Mouse (Mus musculus): ENCODE results near the gene Car10.
"Not testable (repeated sequence)": the region's sequence is repeated elsewhere in the genome, so short reads cannot be mapped to it uniquely, and the experiment has no call there.

Car10 gene

GRCm38 (mm10) chr11:93396356-93396755 lies 298.5 kb downstream of the Car10 start:
- DNase-seq = no peak

- DNase-seq = not testable (repeated sequence)
Measured at GRCm38 (mm10) chr11:93401167-93401566, 303.3 kb downstream of the Car10 start.

GRCm38 (mm10) chr11:93407981-93408380 lies 310.2 kb downstream of the Car10 start:
- DNase-seq = no peak

GRCm38 (mm10) chr11:93431482-93431881 lies 333.7 kb downstream of the Car10 start:
- no peak for DNase-seq

- DNase-seq = no peak
Measured at GRCm38 (mm10) chr11:93434997-93435915, 337.4 kb downstream of the Car10 start.

- DNase-seq = no peak
Measured at GRCm38 (mm10) chr11:93436892-93437291, 339.1 kb downstream of the Car10 start.

GRCm38 (mm10) chr11:93440466-93440865 lies 342.6 kb downstream of the Car10 start:
- no peak for DNase-seq

GRCm38 (mm10) chr11:93443777-93444176 lies 345.9 kb downstream of the Car10 start:
- DNase-seq = no peak

GRCm38 (mm10) chr11:93444741-93445140 lies 346.9 kb downstream of the Car10 start:
- DNase-seq = no peak

GRCm38 (mm10) chr11:93447566-93447965 lies 349.7 kb downstream of the Car10 start:
- no peak for DNase-seq

- DNase-seq = no peak
Measured at GRCm38 (mm10) chr11:93448290-93449256, 350.7 kb downstream of the Car10 start.

- no peak for DNase-seq
Measured at GRCm38 (mm10) chr11:93450535-93450934, 352.7 kb downstream of the Car10 start.

- no peak for DNase-seq
Measured at GRCm38 (mm10) chr11:93466221-93466620, 368.4 kb downstream of the Car10 start.

GRCm38 (mm10) chr11:93467711-93468110 lies 369.9 kb downstream of the Car10 start:
- DNase-seq = no peak

- DNase-seq = no peak
Measured at GRCm38 (mm10) chr11:93470771-93471170, 372.9 kb downstream of the Car10 start.

- peak in 1 of 2 experiments; percentile 5 for DNase-seq
Measured at GRCm38 (mm10) chr11:93471573-93472179, 373.8 kb downstream of the Car10 start.

GRCm38 (mm10) chr11:93484661-93485060 lies 386.8 kb downstream of the Car10 start:
- no peak for DNase-seq

GRCm38 (mm10) chr11:93487021-93487420 lies 389.2 kb downstream of the Car10 start:
- DNase-seq = no peak

GRCm38 (mm10) chr11:93487913-93488604 lies 390.2 kb downstream of the Car10 start:
- no peak for DNase-seq

GRCm38 (mm10) chr11:93490211-93490820 lies 392.5 kb downstream of the Car10 start:
- no peak for DNase-seq

GRCm38 (mm10) chr11:93497896-93498295 lies 400.1 kb downstream of the Car10 start:
- no peak for DNase-seq

- DNase-seq = no peak
Measured at GRCm38 (mm10) chr11:93500442-93500841, 402.6 kb downstream of the Car10 start.
